Mouse (Mus musculus) embryonic facial prominence, embryonic 15.5 days (tissue): ENCODE measurements around the gene Hoxc11. TPM values are rescaled to one million over a fixed set of nuclear protein-coding genes. Genes with fewer than 3 reads are reported as not detected.

Experiments used
- ATAC-seq: fragments of 200-750 bp; cut with Nextera tagmentation; 2 replicates; pipeline ENCODE4 v1.8.0; 2017; ENCODE audit warnings: low read depth, moderate TSS enrichment; ENCODE audit not compliant: insufficient number of reproducible peaks, low FRiP score, low TSS enrichment
- H3K27ac ChIP-seq: fragments of 300-500 bp; sonication (generic); replicated peaks from 2 replicates; pipeline ENCODE4 v1.5.1; 2015; ENCODE audit warnings: mild to moderate bottlenecking, inconsistent platforms
- H3K27me3 ChIP-seq: fragments of 300-500 bp; sonication (generic); 2 replicates; pipeline ENCODE4 v1.6.1; 2015; ENCODE audit warnings: inconsistent platforms
- H3K36me3 ChIP-seq: fragments of 300-500 bp; sonication (generic); 2 replicates; pipeline ENCODE4 v1.6.1; 2015; ENCODE audit warnings: mild to moderate bottlenecking, inconsistent platforms
- H3K4me1 ChIP-seq: fragments of 300-500 bp; sonication (generic); 2 replicates; pipeline ENCODE4 v1.6.1; 2015; ENCODE audit warnings: inconsistent platforms
- H3K4me2 ChIP-seq: fragments of 300-500 bp; sonication (generic); replicated peaks from 2 replicates; pipeline ENCODE4 v1.6.1; 2015; ENCODE audit warnings: mild to moderate bottlenecking, inconsistent platforms
- H3K4me3 ChIP-seq: fragments of 300-500 bp; sonication (generic); replicated peaks from 2 replicates; pipeline ENCODE4 v1.5.1; 2015; ENCODE audit warnings: mild to moderate bottlenecking, inconsistent platforms
- H3K9ac ChIP-seq: fragments of 300-500 bp; sonication (generic); 2 replicates; pipeline ENCODE4 v1.6.1; 2015; ENCODE audit warnings: inconsistent platforms
- H3K9me3 ChIP-seq: fragments of 300-500 bp; sonication (generic); replicated peaks from 2 replicates; pipeline ENCODE4 v1.6.1; 2016; ENCODE audit warnings: inconsistent platforms
- WGBS: fragments of 180-500 bp; shearing (Covaris S2); methylation state at CpG from one replicate; pipeline ENCODE4 v1.1.7; 2015; 5-methylcytosine and 5-hydroxymethylcytosine counted together
- polyA plus RNA-seq: library from polyadenylated mRNA; unstranded; fragments of >200 nt; fragmentation: Nextera tagmentation; extraction: Ambion mirVana; gene quantifications from 2 replicates; pipeline ENCODE4 v1.2.1, GENCODE M21; 2015

The Hoxc11 gene
- polyA plus RNA-seq, 1 experiment from 2014 or later, result not detected

- no peaks in the 10 kb centered on the region for H3K36me3 ChIP-seq
- 3% methylated on average over 27 of the region's 27 CpGs for WGBS
- peak within 1 kb of the TSS; percentile 32 for H3K4me2 ChIP-seq
- peak within 1 kb of the TSS; percentile 21 for H3K4me3 ChIP-seq
- ATAC-seq, result no peak; the same call in 1 of the 2 replicates
- H3K9ac ChIP-seq, result no peak within 1 kb of the TSS
- H3K27ac ChIP-seq, result no peak within 1 kb of the TSS
- no peaks in the 10 kb centered on the region for H3K9me3 ChIP-seq
- H3K27me3 ChIP-seq, result peaks cover 97% of the 10 kb centered on the region
- peaks cover 8% of the 10 kb centered on the region; the same call in 1 of the 2 replicates for H3K4me1 ChIP-seq
Observed at GRCm38 (mm10) chr15:102966776-102967311, 12.6 kb downstream of the Hoxc11 start, which contains the start of gene Hoxc10. TSS of gene Hoxc10 (plus strand) at chr15:102966796.

DNA sequence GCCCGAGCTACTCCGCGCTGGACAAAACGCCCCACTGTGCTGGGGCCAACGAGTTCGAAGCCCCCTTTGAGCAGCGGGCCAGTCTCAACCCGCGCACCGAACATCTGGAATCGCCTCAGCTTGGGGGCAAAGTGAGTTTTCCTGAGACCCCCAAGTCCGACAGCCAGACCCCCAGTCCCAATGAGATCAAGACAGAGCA is 13.0 kb downstream of the Hoxc11 start, which contains the start of gene Hoxc5:
Hoxc5 (plus strand) TSS at position 132 of the 199 bp plus-strand sequence.
- Histone ChIP-seq H3K27ac (no peak within 1 kb of the TSS), H3K4me2 (peak within 1 kb of the TSS; percentile 32), H3K9me3 (no peaks in the 10 kb centered on the region), H3K4me1 (peaks cover 8% of the 10 kb centered on the region; the same call in 1 of the 2 replicates), H3K4me3 (peak within 1 kb of the TSS; percentile 21), H3K36me3 (no peaks in the 10 kb centered on the region), H3K27me3 (peaks cover 99% of the 10 kb centered on the region), H3K9ac (no peak within 1 kb of the TSS)
- 5% methylated on average over 12 of the region's 12 CpGs for WGBS
- no peak for ATAC-seq

DNA sequence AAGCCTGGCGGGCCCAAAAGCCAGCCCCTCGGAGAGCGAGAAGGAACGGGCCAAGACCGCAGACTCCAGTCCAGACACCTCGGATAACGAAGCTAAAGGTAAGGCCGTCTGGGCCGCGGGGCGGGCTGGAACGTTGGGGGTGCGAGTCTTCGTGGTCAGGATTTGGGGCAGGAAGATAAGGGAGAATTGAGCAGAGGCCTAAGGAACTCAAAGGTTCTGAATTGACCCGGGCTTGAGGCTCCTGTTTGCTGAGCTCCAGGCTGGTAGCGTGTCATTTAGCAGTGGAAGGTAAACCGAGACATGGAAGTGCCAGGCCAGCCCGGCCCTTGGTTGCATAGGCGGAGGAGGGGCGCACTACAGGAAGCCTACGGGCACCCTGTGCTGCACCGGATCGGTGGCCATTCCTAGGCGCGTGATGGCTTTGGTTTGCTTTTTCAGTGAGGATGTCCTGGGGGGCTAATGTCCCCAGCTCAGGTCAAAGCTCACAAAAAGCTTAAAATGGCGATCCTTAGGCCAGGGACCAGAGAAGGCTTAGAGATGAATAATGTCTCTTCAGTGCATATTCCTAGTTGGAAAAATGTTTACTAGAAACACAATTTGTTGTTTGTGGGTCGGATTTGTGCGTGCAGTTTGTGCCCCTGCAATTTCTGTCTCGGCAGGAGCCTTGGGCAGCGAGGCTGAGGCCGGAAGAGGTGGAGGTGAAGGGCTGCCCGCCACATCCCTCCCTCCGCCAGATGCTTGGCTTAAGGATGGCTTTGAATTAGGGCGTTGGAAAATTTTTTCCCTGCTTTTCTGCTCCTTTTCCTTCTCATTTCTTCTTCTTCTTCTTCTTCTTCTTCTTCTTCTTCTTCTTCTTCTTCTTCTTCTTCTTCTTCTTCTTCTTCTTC is 13.5 kb downstream of the Hoxc11 start:
- Histone ChIP-seq H3K36me3 (no peaks in the 10 kb centered on the region), H3K27ac (no peak overlapping the region), H3K9me3 (no peaks in the 10 kb centered on the region), H3K9ac (no peak overlapping the region), H3K4me3 (no peak overlapping the region), H3K4me2 (no peak overlapping the region), H3K4me1 (peaks cover 8% of the 10 kb centered on the region; the same call in 1 of the 2 replicates), H3K27me3 (peaks cover 99% of the 10 kb centered on the region)
- ATAC-seq, result no peak
- WGBS, result 2% methylated on average over 34 of the region's 34 CpGs

- Histone ChIP-seq H3K27ac (no peak overlapping the region), H3K4me1 (peaks cover 8% of the 10 kb centered on the region; the same call in 1 of the 2 replicates), H3K27me3 (peaks cover 99% of the 10 kb centered on the region), H3K4me3 (no peak overlapping the region), H3K9ac (no peak overlapping the region), H3K9me3 (no peaks in the 10 kb centered on the region), H3K36me3 (no peaks in the 10 kb centered on the region), H3K4me2 (no peak overlapping the region)
- WGBS, result 37% methylated on average over 1 of the region's 1 CpGs
- ATAC-seq, result no peak
Observed at GRCm38 (mm10) chr15:102969296-102969695, 15.1 kb downstream of the Hoxc11 start.

DNA sequence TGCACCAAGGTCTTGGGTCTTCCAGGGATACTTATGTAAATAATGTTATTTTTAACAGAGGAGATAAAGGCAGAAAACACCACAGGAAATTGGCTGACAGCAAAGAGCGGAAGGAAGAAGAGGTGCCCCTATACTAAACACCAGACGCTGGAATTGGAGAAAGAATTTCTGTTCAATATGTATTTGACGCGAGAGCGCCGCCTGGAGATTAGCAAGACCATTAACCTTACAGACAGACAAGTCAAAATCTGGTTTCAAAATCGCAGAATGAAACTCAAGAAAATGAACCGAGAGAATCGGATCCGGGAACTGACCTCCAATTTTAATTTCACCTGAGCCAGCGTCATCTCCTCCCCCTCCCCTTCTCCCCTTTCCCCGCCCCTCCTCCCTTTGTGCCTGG is 16.5 kb downstream of the Hoxc11 start:
- 1% methylated on average over 12 of the region's 12 CpGs for WGBS
- no peak for ATAC-seq
- peaks cover 99% of the 10 kb centered on the region for H3K27me3 ChIP-seq
- H3K9me3 ChIP-seq, result no peaks in the 10 kb centered on the region
- no peaks in the 10 kb centered on the region for H3K36me3 ChIP-seq
- no peak overlapping the region for H3K4me2 ChIP-seq
- H3K9ac ChIP-seq, result no peak overlapping the region
- H3K4me3 ChIP-seq, result no peak overlapping the region
- peaks cover 8% of the 10 kb centered on the region; the same call in 1 of the 2 replicates for H3K4me1 ChIP-seq
- no peak overlapping the region for H3K27ac ChIP-seq

- ATAC-seq, result no peak
- H3K4me3 ChIP-seq, result no peak overlapping the region
- H3K27me3 ChIP-seq, result peaks cover 99% of the 10 kb centered on the region
- H3K4me1 ChIP-seq, result peaks cover 7% of the 10 kb centered on the region; the same call in 1 of the 2 replicates
- WGBS, result 2% methylated on average over 21 of the region's 21 CpGs
- H3K4me2 ChIP-seq, result no peak overlapping the region
- no peaks in the 10 kb centered on the region for H3K36me3 ChIP-seq
- H3K9ac ChIP-seq, result no peak overlapping the region
- no peaks in the 10 kb centered on the region for H3K9me3 ChIP-seq
- H3K27ac ChIP-seq, result no peak overlapping the region
Observed at GRCm38 (mm10) chr15:102972254-102972653, 18.0 kb downstream of the Hoxc11 start.

DNA sequence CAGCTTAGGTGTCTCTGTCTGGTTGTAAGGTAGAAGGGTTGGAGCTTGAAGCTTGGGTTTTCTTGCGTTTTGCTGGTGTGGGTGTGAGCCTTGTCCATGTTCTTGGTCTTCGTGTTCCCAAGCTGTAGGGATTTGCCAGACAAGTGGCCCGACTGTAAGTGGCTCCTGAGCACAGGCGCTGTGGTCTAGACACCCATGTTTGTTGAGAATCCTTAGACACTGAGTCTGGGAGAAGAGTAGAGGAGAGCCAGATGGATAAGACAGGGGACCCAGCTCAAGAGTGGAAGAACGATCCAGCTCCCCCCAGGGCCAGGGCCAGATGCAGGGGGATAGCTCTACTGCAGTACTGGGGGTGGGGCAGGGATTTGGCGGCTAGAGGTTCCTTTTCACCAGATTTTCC is 18.5 kb downstream of the Hoxc11 start:
- no peak for ATAC-seq
- Histone ChIP-seq H3K9me3 (no peaks in the 10 kb centered on the region), H3K27me3 (peaks cover 99% of the 10 kb centered on the region), H3K4me2 (no peak overlapping the region), H3K36me3 (no peaks in the 10 kb centered on the region), H3K4me1 (peaks cover 10% of the 10 kb centered on the region; the same call in 1 of the 2 replicates), H3K9ac (no peak overlapping the region), H3K27ac (no peak overlapping the region), H3K4me3 (no peak overlapping the region)
- WGBS, result 6% methylated on average over 6 of the region's 6 CpGs

- no peak overlapping the region for H3K27ac ChIP-seq
- H3K9ac ChIP-seq, result no peak overlapping the region
- H3K36me3 ChIP-seq, result no peaks in the 10 kb centered on the region
- WGBS, result 6% methylated on average over 7 of the region's 7 CpGs
- H3K4me3 ChIP-seq, result no peak overlapping the region
- H3K4me2 ChIP-seq, result no peak overlapping the region
- peaks cover 100% of the 10 kb centered on the region for H3K27me3 ChIP-seq
- ATAC-seq, result no peak
- H3K4me1 ChIP-seq, result peaks cover 10% of the 10 kb centered on the region; the same call in 1 of the 2 replicates
- no peaks in the 10 kb centered on the region for H3K9me3 ChIP-seq
Observed at GRCm38 (mm10) chr15:102975034-102975433, 20.8 kb downstream of the Hoxc11 start.

GRCm38 (mm10) chr15:102975688-102976111 is 21.5 kb downstream of the Hoxc11 start:
- Histone ChIP-seq H3K4me3 (no peak overlapping the region), H3K4me1 (peaks cover 10% of the 10 kb centered on the region; the same call in 1 of the 2 replicates), H3K27me3 (peaks cover 100% of the 10 kb centered on the region), H3K9ac (no peak overlapping the region), H3K9me3 (no peaks in the 10 kb centered on the region), H3K4me2 (no peak overlapping the region), H3K36me3 (no peaks in the 10 kb centered on the region), H3K27ac (no peak overlapping the region)
- 2% methylated on average over 21 of the region's 21 CpGs for WGBS
- ATAC-seq, result no peak; the same call in 1 of the 2 replicates

- ATAC-seq, result no peak
- peak within 1 kb of the TSS; percentile 12 for H3K4me2 ChIP-seq
- peaks cover 10% of the 10 kb centered on the region; the same call in 1 of the 2 replicates for H3K4me1 ChIP-seq
- no peak within 1 kb of the TSS for H3K9ac ChIP-seq
- no peaks in the 10 kb centered on the region for H3K36me3 ChIP-seq
- peak within 1 kb of the TSS; percentile 19 for H3K4me3 ChIP-seq
- peaks cover 100% of the 10 kb centered on the region for H3K27me3 ChIP-seq
- H3K9me3 ChIP-seq, result no peaks in the 10 kb centered on the region
- no peak within 1 kb of the TSS for H3K27ac ChIP-seq
- WGBS, result 4% methylated on average over 19 of the region's 20 CpGs
Observed at GRCm38 (mm10) chr15:102976171-102976570, 21.9 kb downstream of the Hoxc11 start, which contains the start of gene Hoxc9. TSS of gene Hoxc9 (plus strand) at chr15:102976439.

GRCm38 (mm10) chr15:102976631-102977422 is 22.6 kb downstream of the Hoxc11 start:
- Histone ChIP-seq H3K27ac (no peak overlapping the region), H3K9ac (no peak overlapping the region)
- no peak for ATAC-seq

More at GRCm38 (mm10) chr15:102976631-102977422, 22.6 kb downstream of the Hoxc11 start:
- Histone ChIP-seq H3K4me2 (peak overlapping the region; percentile 12), H3K4me3 (peak overlapping the region; percentile 19), H3K9me3 (no peaks in the 10 kb centered on the region), H3K4me1 (peaks cover 16% of the 10 kb centered on the region), H3K36me3 (no peaks in the 10 kb centered on the region), H3K27me3 (peaks cover 100% of the 10 kb centered on the region)
- 1% methylated on average over 37 of the region's 37 CpGs for WGBS
